Mouse (Mus musculus) embryonic facial prominence, embryonic 10.5 days (tissue): ENCODE data around the gene Gal3st2b. TPM values are rescaled to one million over a fixed set of nuclear protein-coding genes. Genes with fewer than 3 reads are reported as not detected.
"Not testable (repeated sequence)": the region's sequence is repeated elsewhere in the genome, so short reads cannot be mapped to it uniquely, and the experiment has no call there.

Source experiments
- DNase-seq: peaks from one replicate; pipeline ENCODE4 v3.0.0-alpha.2; 2017; ENCODE audit warnings: low spot score
- H3K27ac ChIP-seq: fragments of 300-500 bp; sonication (generic); replicated peaks from 2 replicates; pipeline ENCODE4 v1.5.1; 2016; ENCODE audit warnings: mild to moderate bottlenecking
- H3K27me3 ChIP-seq: fragments of 300-500 bp; sonication (generic); replicated peaks from 2 replicates; pipeline ENCODE4 v1.6.1; 2016; ENCODE audit warnings: low read depth, mild to moderate bottlenecking; ENCODE audit not compliant: poor library complexity, severe bottlenecking
- H3K36me3 ChIP-seq: fragments of 300-500 bp; sonication (generic); replicated peaks from 2 replicates; pipeline ENCODE4 v1.6.1; 2016; ENCODE audit warnings: mild to moderate bottlenecking, moderate library complexity
- H3K4me1 ChIP-seq: fragments of 300-500 bp; sonication (generic); 2 replicates; pipeline ENCODE4 v1.6.1; 2016
- H3K4me3 ChIP-seq: fragments of 300-500 bp; sonication (generic); 2 replicates; pipeline ENCODE4 v1.5.1; 2016; ENCODE audit warnings: mild to moderate bottlenecking, moderate library complexity
- H3K9me3 ChIP-seq: fragments of 300-500 bp; sonication (generic); 2 replicates; pipeline ENCODE4 v1.6.1; 2016; ENCODE audit warnings: mild to moderate bottlenecking
- WGBS: fragments of 180-500 bp; shearing (Covaris S2); methylation state at CpG from one replicate; pipeline ENCODE4 v1.1.7; 2016; 5-methylcytosine and 5-hydroxymethylcytosine counted together
- polyA plus RNA-seq: library from polyadenylated mRNA; unstranded; fragments of >200 nt; fragmentation: Nextera tagmentation; extraction: Ambion mirVana; gene quantifications from 2 replicates; pipeline ENCODE4 v1.2.1, GENCODE M21; 2016

The Gal3st2b gene
- polyA plus RNA-seq, 1 experiment from 2014 or later: not detected

DNA sequence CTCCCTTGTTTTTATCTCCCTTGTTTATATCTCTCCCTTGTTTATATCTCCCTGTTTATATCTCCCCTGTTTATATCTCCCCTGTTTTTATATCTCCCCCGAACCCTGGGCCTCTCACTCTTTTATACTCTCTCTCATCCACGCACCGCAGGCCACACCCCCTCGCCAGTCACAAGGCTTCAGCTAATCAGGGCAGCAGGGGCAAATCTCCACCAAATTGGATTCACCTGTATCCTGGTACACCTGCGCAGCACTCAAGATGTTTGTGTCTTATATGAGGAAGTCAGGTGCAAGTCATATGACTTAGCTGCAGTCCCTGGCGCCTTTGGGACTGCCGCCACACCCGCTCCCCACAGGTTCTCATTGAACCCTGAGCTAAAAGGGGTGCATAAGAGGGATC is 72.1 kb downstream of the Gal3st2b start, which contains the start of gene Gal3st2c:
Gene Gal3st2c (plus strand): TSS at position 301 of the 400 bp plus-strand sequence.
- not testable (repeated sequence) for DNase-seq, H3K4me3 ChIP-seq, H3K36me3 ChIP-seq, H3K4me1 ChIP-seq, H3K9me3 ChIP-seq, H3K27me3 ChIP-seq, H3K27ac ChIP-seq
- WGBS: 88% methylated on average over 8 of the region's 8 CpGs

DNA sequence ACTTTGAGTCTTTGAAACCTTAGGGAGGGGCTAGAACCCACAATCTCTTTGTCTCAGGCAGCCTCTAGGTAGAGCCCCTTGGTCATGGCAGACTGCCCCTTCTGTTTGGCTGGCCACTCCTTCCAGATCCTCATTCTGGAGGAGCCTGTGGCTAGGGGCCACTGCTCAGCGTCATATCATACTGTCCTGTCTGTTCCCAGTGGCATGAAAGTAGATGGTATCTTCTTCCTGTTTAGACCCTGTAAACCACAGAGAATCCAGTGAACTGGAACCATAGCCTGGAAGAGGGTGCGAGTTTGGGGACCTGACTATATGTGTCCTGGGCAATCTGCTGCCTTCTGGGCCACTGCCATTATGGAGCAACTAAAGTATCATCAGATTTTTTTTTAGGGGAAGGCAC is 73.0 kb downstream of the Gal3st2b start:
- not testable (repeated sequence) for H3K27ac ChIP-seq, H3K27me3 ChIP-seq, H3K36me3 ChIP-seq, H3K9me3 ChIP-seq, H3K4me3 ChIP-seq, DNase-seq, H3K4me1 ChIP-seq
- 67% methylated on average over 2 of the region's 2 CpGs for WGBS

DNA sequence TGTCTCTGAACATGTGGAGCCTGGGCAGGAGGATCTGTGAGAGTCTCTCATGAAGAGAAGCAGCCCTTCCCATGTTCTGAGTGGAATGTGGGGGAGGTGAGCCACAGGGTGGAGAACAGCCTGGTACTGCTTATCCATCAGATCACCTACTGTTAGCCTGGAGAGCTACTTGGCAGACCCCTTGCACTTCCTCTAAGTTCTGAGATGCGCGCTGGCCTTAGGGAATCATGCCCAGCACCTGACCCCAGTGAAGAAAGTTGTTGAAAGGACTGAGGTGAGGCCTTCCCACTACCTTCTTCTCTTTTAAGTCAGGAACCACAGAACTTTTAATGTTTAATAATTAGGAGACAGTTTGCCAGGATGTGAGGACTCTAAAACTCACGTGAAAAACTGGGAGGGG is 73.4 kb downstream of the Gal3st2b start:
- H3K4me1 ChIP-seq: not testable (repeated sequence)
- WGBS: 86% methylated on average over 3 of the region's 3 CpGs

More for the DNA sequence above, 73.4 kb downstream of the Gal3st2b start:
- H3K36me3 ChIP-seq, DNase-seq, H3K27ac ChIP-seq, H3K9me3 ChIP-seq, H3K27me3 ChIP-seq, H3K4me3 ChIP-seq: not testable (repeated sequence)

Other genes starting within 250 kb of the Gal3st2b start
- 38.1 and 38.6 TPM in 2 replicates for gene Bok, start 232.7 kb upstream of the Gal3st2b start, polyA plus RNA-seq
- gene Atg4b, start 166.8 kb upstream of the Gal3st2b start, polyA plus RNA-seq: 95.3 and 98.1 TPM in 2 replicates
- gene Thap4, start 163.4 kb upstream of the Gal3st2b start, polyA plus RNA-seq: 51.6 and 51.7 TPM in 2 replicates
- 280 and 291 TPM in 2 replicates for gene Dtymk, start 116.4 kb upstream of the Gal3st2b start, polyA plus RNA-seq
- gene Ing5, start 114.3 kb upstream of the Gal3st2b start, polyA plus RNA-seq: 26.3 and 27.2 TPM in 2 replicates
- gene D2hgdh, start 93.4 kb upstream of the Gal3st2b start, polyA plus RNA-seq: 15.0 and 15.7 TPM in 2 replicates
- gene Gal3st2, start 57.0 kb upstream of the Gal3st2b start, polyA plus RNA-seq: not detected in 2 replicates
- gene Gal3st2c, start 72.2 kb downstream of the Gal3st2b start, polyA plus RNA-seq: not detected in 2 replicates
- not detected in 2 replicates for gene Neu4, start 102.1 kb downstream of the Gal3st2b start, polyA plus RNA-seq
- gene Pdcd1, start 134.2 kb downstream of the Gal3st2b start, polyA plus RNA-seq: not detected in 2 replicates